Mouse (Mus musculus): ENCODE measurements around the gene Mob3b.

DNA sequence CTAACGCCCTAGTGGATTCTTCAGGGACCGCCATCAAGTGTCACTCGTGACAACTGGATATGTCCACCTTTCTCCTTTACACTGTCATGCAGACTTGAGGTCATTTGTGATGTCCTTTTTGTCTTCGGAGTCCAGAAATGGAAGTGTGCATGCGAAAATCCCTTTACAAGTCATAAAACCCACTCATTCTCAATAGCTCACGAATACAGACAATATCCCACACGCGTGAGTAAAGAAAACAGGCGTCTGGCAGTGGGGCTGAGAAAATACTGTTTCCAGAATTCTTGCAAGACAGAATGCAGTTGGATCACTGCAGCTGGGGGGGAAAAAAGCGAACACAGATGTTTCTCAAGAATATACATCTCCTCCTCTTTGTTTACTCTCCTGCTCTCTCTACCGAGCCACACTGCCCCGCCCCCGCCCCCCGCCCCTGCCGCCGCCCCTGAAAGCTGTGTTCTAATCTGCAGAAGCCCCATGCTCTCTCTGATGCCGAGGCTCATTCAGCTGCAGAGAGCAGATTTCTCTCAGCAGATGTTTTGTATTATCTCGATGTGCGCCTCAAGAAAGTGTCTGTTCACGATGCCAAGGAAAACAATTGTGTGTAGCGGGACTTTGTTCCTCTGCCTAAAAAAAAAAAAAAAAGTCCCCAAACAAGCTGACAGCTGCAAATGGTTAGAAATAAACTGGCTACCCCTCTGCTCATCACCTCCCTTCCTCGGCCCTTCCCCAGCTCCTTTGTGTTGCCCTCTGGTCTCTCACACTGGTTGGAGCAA is 164.2 kb downstream of the Mob3b start:
- TF ChIP-seq GATA1 (IDR thresholded peaks at IDR 0.05; ENCODE audit: low read length) = no peak
- no peak for TF ChIP-seq TAL1 (IDR thresholded peaks at IDR 0.05; ENCODE audit: low read length)

All from erythroblast, embryonic 14.5 days (primary cell).